Mouse (Mus musculus): ENCODE measurements around the gene Psma7. TPM values are rescaled to one million over a fixed set of nuclear protein-coding genes. Genes with fewer than 3 reads are reported as not detected.
A peak's percentile ranks its signal among the peaks of the same experiment; 100 is the strongest.

Psma7 gene
- polyA plus RNA-seq, 1 experiment: 87.4 TPM

GRCm38 (mm10) chr2:180080680-180081079 lies 38.4 kb upstream of the Psma7 start:
- Histone ChIP-seq H3K4me3 (ENCODE audit: extremely low read depth, insufficient read depth, insufficient read length) (no peak overlapping the region), H3K36me3 (ENCODE audit: control insufficient read depth, insufficient read depth, low read length) (peaks cover 17% of the 10 kb centered on the region), H3K27ac (ENCODE audit: insufficient read depth, low read length) (no peak overlapping the region), H3K27me3 (ENCODE audit: control insufficient read depth, insufficient read depth, low read length) (no peaks in the 10 kb centered on the region), H3K4me1 (ENCODE audit: control insufficient read depth, insufficient read depth, insufficient read length) (no peaks in the 10 kb centered on the region)
- TF ChIP-seq POLR2A (IDR thresholded peaks at IDR 0.05; ENCODE audit: low read depth, low read length): no peak
- TF ChIP-seq CTCF (IDR thresholded peaks at IDR 0.05; ENCODE audit: extremely low read depth, insufficient read depth, insufficient read length, insufficient replicate concordance): no peak
- 76% methylated on average over 8 of the region's 8 CpGs for WGBS
- DNase-seq (ENCODE audit: low read depth in 1 of 2, low spot score in 2 of 2): no peak

DNA sequence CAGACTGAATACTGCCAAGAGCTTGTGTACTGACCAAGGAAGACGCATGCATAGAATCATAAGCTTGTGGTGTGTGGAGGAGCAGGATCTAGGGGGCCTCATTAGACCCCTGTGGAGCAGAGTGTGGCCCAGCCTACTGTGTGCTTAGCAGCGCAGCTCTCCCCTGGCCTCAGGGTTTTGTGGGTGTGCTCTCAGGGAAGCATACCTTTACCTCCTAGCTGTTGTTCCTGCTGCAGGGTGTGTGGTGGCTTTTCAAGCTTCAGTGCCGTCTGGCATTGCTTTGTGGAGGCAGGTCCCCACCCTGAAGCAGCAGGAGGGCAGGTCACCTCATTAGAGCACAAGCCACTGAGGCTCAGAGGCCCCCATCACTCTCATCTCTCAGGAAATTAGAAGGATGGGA lies 35.4 kb upstream of the Psma7 start:
- Histone ChIP-seq H3K27ac (ENCODE audit: insufficient read depth, low read length) (no peak overlapping the region), H3K36me3 (ENCODE audit: control insufficient read depth, insufficient read depth, low read length) (peaks cover 5% of the 10 kb centered on the region), H3K4me1 (ENCODE audit: control insufficient read depth, insufficient read depth, insufficient read length) (no peaks in the 10 kb centered on the region), H3K27me3 (ENCODE audit: control insufficient read depth, insufficient read depth, low read length) (no peaks in the 10 kb centered on the region), H3K4me3 (ENCODE audit: extremely low read depth, insufficient read depth, insufficient read length) (no peak overlapping the region)
- TF ChIP-seq POLR2A (IDR thresholded peaks at IDR 0.05; ENCODE audit: low read depth, low read length) (no peak), CTCF (IDR thresholded peaks at IDR 0.05; ENCODE audit: extremely low read depth, insufficient read depth, insufficient read length, insufficient replicate concordance) (no peak)
- 94% methylated on average over 3 of the region's 3 CpGs for WGBS
- no peak for DNase-seq (ENCODE audit: low read depth in 1 of 2, low spot score in 2 of 2)

- no peak overlapping the region for H3K27ac ChIP-seq (ENCODE audit: insufficient read depth, low read length)
- no peak for DNase-seq (ENCODE audit: low read depth in 1 of 2, low spot score in 2 of 2)
- 63% methylated on average over 7 of the region's 7 CpGs for WGBS
- no peak overlapping the region for H3K4me3 ChIP-seq (ENCODE audit: extremely low read depth, insufficient read depth, insufficient read length)
- H3K36me3 ChIP-seq (ENCODE audit: control insufficient read depth, insufficient read depth, low read length): peaks cover under 1% of the 10 kb centered on the region; the same call in 1 of the 2 replicates
- TF ChIP-seq POLR2A (IDR thresholded peaks at IDR 0.05; ENCODE audit: low read depth, low read length) (no peak), CTCF (IDR thresholded peaks at IDR 0.05; ENCODE audit: extremely low read depth, insufficient read depth, insufficient read length, insufficient replicate concordance) (no peak)
- H3K4me1 ChIP-seq (ENCODE audit: control insufficient read depth, insufficient read depth, insufficient read length): peaks cover 8% of the 10 kb centered on the region; the same call in 1 of the 2 replicates
- no peaks in the 10 kb centered on the region for H3K27me3 ChIP-seq (ENCODE audit: control insufficient read depth, insufficient read depth, low read length)
Observed at GRCm38 (mm10) chr2:180072886-180073285, 30.7 kb upstream of the Psma7 start.

- Histone ChIP-seq H3K36me3 (ENCODE audit: control insufficient read depth, insufficient read depth, low read length) (no peaks in the 10 kb centered on the region; the same call in 1 of the 2 replicates), H3K27me3 (ENCODE audit: control insufficient read depth, insufficient read depth, low read length) (no peaks in the 10 kb centered on the region), H3K4me1 (ENCODE audit: control insufficient read depth, insufficient read depth, insufficient read length) (peaks cover 8% of the 10 kb centered on the region; the same call in 1 of the 2 replicates), H3K4me3 (ENCODE audit: extremely low read depth, insufficient read depth, insufficient read length) (no peak overlapping the region), H3K27ac (ENCODE audit: insufficient read depth, low read length) (no peak overlapping the region)
- no peak for DNase-seq (ENCODE audit: low read depth in 1 of 2, low spot score in 2 of 2)
- WGBS: 90% methylated on average over 2 of the region's 2 CpGs
- TF ChIP-seq CTCF (IDR thresholded peaks at IDR 0.05; ENCODE audit: extremely low read depth, insufficient read depth, insufficient read length, insufficient replicate concordance) (no peak), POLR2A (IDR thresholded peaks at IDR 0.05; ENCODE audit: low read depth, low read length) (no peak)
Observed at GRCm38 (mm10) chr2:180071671-180072070, 29.4 kb upstream of the Psma7 start.

DNA sequence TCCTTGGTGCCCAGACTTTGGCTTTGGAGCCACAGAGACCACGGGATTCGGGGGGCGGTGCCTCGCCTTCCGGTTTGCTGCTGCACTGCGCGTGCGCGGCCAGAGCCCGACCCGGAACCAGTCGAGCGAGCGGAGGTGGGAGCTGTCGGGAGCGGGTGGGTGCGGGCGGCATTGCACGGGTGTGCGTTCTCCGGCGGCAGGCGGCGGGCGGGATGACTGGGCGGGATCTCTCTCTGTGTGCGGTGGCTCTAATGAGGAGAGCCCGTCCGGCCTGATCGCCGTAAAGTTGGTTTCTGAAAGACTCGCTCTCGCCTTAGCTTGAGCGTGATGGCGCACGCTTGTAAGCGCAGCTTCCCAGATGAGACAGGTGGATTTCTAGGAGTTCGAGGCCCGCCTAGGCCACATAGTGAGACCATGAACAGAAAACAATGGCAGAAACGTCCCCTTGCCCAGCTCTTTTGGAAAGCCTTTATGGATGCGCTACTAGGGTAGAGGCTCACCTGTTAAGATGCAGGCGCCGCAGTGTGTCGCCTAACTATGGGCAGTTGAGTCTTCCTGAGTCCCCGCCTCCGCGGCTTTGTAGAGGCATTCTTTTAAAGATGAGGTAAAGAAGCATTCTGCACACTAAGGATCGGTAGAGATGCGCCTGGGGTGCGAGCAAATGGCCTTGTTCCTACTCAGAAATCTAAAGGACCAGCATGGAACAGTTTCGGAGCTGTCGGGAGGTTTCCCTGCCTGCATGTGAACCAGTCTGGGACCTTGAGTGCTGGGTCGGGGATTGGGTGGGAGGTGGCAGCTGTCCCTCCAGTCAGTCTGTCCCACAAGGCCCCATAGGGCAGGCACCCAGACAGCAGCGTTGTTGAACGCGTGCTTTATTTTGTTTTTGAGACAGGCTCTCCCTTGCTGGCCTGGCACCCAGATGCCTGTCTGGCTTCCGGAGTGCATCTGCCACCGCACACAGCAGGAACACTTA lies 28.5 kb upstream of the Psma7 start, which contains the start of gene Mtg2:
Gene Mtg2, plus strand, starts transcription at position 108 of the 973 bp plus-strand sequence.
- WGBS: 8% methylated on average over 58 of the region's 58 CpGs
- Histone ChIP-seq H3K4me3 (ENCODE audit: extremely low read depth, insufficient read depth, insufficient read length) (peak within 1 kb of the TSS; percentile 85), H3K36me3 (ENCODE audit: control insufficient read depth, insufficient read depth, low read length) (no peaks in the 10 kb centered on the region; the same call in 1 of the 2 replicates), H3K4me1 (ENCODE audit: control insufficient read depth, insufficient read depth, insufficient read length) (peaks cover 8% of the 10 kb centered on the region; the same call in 1 of the 2 replicates), H3K27me3 (ENCODE audit: control insufficient read depth, insufficient read depth, low read length) (no peaks in the 10 kb centered on the region), H3K27ac (ENCODE audit: insufficient read depth, low read length) (peak within 1 kb of the TSS; percentile 68)
- peak; percentile 71 to 90 for DNase-seq (ENCODE audit: low read depth in 1 of 2, low spot score in 2 of 2)
- TF ChIP-seq POLR2A (IDR thresholded peaks at IDR 0.05; ENCODE audit: low read depth, low read length) (peak; percentile 80; the same call in 1 of the 2 replicates), CTCF (IDR thresholded peaks at IDR 0.05; ENCODE audit: extremely low read depth, insufficient read depth, insufficient read length, insufficient replicate concordance) (no peak)

GRCm38 (mm10) chr2:180069770-180070480 lies 27.7 kb upstream of the Psma7 start:
- DNase-seq (ENCODE audit: low read depth in 1 of 2, low spot score in 2 of 2): no peak
- Histone ChIP-seq H3K4me1 (ENCODE audit: control insufficient read depth, insufficient read depth, insufficient read length) (peaks cover 8% of the 10 kb centered on the region; the same call in 1 of the 2 replicates), H3K27me3 (ENCODE audit: control insufficient read depth, insufficient read depth, low read length) (no peaks in the 10 kb centered on the region), H3K4me3 (ENCODE audit: extremely low read depth, insufficient read depth, insufficient read length) (peak overlapping the region; percentile 85), H3K27ac (ENCODE audit: insufficient read depth, low read length) (peak overlapping the region; percentile 68), H3K36me3 (ENCODE audit: control insufficient read depth, insufficient read depth, low read length) (no peaks in the 10 kb centered on the region; the same call in 1 of the 2 replicates)
- TF ChIP-seq POLR2A (IDR thresholded peaks at IDR 0.05; ENCODE audit: low read depth, low read length) (no peak), CTCF (IDR thresholded peaks at IDR 0.05; ENCODE audit: extremely low read depth, insufficient read depth, insufficient read length, insufficient replicate concordance) (no peak)
- WGBS: 32% methylated on average over 20 of the region's 20 CpGs

All from spleen, adult 2 months (tissue).